Mouse (Mus musculus): ENCODE data around the gene Foxp4.

Foxp4 gene

DNA sequence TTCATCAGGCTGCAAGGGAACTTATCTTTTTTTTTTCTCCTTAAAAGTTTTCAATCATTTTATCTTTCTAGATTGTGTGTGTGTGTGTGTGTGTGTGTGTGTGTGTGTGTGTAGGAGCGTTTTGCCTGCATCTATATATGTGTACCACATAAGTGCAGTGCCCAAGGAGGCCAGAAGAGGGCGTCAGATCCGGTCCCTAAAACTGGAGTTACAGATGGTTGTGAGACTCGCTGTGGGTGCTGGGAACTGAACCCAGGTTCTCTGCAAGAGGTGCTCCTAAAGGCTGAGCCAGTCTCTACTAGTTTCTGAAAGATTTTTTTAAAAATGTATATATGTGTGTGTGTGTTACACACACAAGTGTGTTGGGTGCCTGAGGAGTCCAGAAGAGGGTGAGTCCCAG, 5.0 kb upstream of the Foxp4 start:
- no peak for DNase-seq (ENCODE audit: low read depth)

DNA sequence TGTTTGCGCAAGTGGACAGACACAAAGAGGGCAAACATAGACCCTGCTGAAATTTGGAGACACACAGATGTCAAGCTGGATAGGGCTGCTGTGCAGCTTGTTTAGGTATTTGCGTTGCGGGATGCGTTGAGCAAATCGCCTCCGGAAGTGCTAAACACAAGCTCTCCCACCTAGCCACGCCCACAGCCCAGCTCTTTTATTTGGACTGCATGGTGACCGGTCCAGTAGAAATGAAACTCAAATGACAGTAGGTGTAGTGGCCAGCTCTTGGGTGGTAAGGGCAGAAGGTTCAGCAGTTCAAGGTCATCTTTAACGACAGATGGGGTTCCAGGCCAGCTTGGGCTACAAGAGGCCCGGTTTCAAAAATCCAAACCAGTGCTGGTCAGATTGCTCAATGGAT, 1.5 kb upstream of the Foxp4 start:
- no peak for DNase-seq (ENCODE audit: low read depth)

DNA sequence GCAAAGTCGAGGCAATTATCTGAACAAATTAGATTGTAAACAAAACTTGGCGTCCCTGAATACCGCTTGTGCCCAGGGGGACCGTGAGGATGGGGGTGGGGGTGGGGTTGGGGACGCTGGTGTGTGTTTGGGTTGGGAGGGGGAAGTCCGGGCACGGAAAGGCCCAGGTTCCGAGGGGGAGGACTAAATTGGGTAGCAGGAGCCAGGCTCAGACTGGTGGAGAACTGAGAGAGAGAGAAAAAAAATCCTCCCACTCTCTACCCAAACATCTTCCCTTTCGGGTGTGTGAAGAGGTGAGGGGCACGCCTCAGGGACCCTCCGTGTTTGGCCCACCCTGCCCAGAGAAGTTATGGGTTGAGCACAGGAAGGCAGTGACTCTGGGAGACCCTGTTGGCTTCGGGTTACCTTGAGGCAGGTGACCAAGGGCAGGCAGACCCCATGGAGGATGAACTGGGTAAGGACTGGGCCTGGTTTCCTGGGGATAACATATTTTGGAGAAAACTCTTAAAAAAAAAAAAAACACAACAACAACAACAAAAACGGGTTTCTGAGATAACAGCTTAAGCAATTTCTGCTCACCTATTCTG, 988 bp upstream of the Foxp4 start:
- no peak for DNase-seq (ENCODE audit: low read depth)

DNA sequence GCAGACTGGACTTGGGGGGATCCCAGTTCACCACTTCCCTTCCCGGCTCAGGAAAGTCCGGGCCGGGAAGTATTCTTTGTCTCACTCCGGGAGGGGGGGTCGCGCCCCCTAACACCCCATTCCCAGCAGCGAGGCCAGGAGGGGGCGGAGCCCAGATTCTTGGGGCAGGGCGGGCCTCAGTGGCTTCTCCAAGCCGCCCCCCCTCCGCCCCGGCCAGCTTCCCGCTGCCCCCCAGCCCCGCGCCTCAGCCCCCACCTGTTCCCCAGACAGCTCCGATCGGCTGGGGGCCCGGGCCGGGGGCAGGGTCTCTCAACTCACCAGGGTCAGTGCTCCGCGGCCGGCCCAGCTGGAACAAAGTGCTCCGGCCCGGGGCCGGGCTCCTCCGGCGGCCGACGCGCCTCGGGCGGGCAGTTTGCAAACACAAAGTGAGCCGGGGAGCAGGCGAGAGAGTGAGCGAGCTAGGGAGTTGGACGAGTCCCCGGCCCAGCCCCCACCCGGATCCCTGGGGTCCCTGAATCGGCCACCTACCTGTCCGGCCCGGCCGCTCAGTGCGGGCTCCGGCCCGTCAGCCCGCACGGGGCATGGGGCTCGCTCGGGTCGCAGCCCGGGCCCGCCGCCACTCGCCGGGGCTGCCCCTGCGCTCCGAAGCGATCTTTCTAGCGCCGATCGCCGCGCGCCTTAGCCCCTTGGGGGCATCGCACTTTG, 615 bp downstream of the Foxp4 start:
- DNase-seq (ENCODE audit: low read depth), result peak; percentile 82

DNA sequence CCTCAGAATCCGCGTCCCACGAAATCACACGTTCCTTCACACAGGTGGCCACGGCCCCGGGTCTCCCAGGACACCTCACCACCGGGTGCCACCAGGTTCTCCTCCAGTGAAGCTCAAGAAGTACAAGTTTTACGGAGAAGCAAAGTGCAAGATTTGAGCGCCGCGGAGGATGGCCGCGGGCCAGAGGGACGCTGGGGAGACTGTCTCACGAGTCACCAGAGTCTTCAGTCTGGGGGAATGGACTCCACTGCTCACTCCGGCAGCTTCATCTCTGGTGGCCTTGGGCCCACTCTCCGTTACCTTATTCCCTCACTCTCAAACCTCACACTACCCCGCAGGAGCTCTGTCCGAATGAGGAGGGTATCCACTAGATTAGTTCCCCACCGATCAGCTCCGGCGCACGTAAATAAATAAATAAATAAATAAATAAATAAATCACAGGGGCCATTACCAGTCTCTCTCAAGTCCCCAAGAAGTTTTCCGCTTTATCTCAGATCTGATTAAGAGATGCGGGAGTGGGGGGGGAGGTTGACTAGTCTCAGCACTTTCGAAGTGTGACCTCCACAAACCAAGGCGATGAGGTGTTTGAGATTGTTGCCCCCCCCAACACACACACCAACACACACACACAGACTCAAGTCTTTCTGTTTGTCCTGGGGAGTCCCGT, 1.3 kb downstream of the Foxp4 start:
- DNase-seq (ENCODE audit: low read depth), result peak; percentile 49

DNA sequence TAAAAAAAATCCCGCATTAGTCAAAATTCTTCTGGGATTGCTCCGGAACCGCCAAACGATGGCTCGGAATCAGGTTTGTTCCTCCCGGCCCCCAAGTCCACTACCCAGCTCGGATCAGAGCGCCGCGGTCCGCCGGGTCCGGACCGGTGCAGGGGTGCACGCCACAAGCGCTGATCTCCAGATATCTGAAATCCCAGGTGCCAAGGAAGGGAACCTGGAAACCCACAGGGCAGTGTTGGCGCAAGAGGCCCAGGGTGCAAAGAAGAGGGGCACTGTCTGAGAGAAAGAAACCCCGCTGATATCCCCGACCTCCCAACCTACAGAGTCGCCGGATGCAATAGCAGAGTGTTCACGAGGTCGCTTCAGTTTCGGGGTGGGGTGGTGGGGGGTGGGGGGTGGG, 1.9 kb downstream of the Foxp4 start:
- no peak for DNase-seq (ENCODE audit: low read depth)

DNA sequence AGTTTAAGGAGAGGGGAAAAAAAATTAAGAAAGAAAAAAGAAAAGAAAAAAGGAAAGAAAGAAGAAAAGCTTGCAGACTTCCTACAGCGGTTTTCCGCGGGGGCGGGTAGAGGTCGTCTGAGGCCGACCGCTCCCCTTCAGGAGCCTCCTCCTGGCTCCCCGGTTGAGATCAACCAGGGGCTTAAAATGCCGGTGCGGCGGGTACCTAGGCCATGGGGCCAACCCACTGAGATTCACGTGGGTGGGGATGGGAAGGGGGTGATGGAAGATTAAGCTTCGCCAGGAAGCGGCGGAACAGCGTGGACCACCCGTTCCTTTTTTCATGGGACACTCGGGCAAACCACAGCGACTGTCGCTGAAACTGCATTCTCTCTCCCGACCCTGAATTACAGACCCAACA, 2.3 kb downstream of the Foxp4 start:
- no peak for DNase-seq (ENCODE audit: low read depth)

DNA sequence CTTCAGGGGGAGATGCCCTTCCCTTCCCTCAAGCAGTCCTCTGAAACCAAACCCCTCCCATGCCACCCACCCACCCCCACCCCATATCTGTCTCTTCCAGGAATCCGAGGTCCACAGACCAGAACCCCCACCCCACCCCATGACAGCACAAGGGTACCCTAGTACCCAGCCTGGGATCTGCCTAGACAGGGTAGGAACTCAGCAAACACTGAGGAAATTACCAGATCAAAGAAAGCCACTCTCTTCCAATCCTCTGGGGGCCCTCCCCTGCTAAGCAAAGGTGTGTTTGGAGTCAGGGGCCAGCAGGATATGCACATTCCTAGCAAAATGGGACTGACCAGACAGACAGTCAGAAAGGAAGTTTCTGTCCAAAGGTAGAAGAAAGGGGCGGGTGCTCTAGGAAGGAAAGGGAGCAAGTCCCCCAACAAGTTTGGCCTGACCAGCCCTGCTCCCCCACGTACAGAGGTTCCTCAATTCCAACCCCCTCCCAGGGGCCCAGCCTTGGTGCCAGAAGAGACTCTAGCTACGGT, 3.2 kb downstream of the Foxp4 start:
- DNase-seq (ENCODE audit: low read depth), result no peak

DNA sequence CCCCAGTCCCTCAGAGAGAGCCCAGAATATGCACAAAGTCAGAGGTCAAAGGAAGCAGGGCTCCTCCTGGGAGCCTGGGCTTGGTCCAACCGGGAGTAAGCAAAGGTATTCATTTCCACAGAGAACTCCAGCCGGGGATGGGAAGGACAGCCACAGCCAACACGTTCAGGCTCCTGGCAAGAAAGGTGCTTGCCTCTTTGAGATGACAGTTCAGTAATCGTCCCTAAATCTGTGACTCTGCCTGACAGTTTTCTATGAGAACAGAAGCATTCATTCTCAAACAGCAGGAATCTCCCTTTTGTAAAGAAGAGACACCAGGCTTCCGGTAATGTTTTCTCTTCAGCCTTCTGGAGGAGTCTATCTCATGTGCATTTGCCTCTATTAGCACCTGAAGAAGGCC, 4.6 kb downstream of the Foxp4 start:
- no peak for DNase-seq (ENCODE audit: low read depth)

DNA sequence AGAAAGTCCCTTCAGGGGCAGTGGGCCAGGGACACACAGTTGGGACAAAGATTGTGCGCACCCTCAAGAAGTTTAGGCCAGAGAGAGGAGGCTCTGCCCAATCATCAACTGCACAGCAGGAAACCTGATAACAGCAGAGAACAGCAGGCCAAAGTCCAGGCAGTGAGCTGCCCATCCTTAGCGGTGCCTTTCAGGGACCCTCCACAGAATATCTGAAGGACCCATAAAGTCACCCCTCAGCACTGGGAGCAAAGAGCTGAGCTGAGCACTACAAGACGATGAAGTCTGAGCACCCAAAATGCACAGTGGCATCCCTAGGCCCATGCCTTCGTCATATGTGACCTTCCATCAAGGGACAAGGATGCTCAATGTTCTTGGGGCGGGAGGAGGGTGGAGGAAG, 6.5 kb downstream of the Foxp4 start:
- no peak for DNase-seq (ENCODE audit: low read depth)

DNA sequence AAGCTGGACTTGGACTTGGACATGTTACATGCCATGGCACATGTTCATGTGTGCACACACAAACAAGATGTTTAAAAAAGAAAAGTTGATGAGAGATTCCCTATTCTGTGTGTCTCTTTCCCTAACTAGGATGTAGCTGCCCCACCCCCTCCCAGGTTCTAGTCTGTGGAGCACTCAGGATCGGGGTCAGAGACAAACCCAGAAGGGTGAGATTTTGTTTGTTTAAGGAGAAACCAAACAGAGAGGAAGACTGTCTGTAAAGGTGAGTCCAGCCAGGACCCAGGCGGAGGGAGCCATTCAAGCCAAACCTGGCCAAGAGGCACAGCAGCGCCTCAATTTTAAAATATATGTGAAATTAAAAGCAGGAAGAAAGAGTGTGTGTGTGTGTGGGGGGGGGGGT, 7.2 kb downstream of the Foxp4 start:
- DNase-seq (ENCODE audit: low read depth), result no peak

DNA sequence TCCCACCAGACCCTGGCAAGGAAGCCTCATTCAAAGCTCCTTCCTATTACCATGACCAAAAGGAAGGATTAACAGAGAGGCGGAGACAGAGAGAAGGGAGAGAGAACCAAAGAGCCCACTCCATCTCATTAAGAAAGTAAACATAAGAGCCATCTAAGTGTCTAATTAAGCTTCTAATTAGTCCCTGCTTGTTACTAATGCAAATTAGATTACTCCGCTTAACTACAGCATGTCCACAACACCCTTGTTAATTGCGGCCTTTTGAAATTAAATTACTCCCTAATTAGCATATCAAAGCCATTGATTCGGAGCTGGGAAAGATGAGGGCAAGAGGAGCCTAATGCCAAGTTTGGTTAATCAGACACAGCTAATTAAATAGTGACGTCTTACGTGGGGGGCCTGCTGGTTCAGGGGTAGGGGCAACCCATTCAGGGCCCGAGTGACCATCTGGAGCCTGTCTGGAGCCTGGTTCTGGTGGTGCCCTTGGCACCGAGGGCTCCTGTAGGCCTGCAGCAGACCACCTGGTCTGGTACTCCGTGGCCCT, 9.7 kb downstream of the Foxp4 start:
- no peak for DNase-seq (ENCODE audit: low read depth)

DNA sequence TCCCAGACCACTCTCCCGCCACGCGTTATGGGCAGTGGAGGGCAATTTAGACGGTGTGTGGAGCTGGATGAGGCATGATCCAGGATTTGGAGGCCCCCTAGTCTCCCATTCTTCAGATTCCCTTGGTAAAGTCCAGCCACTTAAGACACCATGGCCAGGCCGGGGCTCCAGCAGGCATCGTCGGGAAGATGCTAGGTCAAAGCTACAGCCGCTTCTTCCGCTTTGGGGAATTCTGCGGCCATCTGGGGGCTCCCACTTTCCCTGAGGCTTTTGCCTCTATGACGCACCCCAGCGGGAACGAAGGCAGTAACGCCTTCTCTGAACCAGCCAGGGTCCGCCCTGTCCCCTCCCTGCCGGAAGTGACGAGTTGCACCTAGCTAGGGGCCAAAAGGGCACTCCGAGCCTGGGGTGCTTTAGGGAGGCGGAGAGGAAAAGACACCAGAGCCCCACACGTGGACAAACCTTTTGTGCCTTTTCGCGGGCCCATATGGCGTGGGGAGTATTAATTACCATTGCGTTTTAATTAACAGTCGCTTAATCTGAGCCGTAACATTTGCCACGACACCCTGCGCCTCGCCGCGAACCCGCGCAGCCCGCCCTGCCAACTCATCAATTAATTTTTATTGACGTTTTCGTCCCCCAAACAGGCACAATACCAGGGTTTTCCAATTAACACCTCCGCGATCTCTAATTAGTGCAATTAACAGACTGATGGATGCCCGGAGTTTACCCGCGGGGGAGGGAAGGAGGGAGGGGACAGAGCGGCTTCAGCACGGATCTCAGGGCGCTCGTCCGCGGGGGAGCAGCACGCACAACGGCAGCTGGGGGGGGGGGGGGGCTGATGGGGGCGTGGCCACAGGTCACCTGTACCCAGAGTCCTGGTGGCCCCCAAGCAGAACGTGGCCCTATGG, 15.1 kb downstream of the Foxp4 start:
- DNase-seq (ENCODE audit: low read depth), result no peak

DNA sequence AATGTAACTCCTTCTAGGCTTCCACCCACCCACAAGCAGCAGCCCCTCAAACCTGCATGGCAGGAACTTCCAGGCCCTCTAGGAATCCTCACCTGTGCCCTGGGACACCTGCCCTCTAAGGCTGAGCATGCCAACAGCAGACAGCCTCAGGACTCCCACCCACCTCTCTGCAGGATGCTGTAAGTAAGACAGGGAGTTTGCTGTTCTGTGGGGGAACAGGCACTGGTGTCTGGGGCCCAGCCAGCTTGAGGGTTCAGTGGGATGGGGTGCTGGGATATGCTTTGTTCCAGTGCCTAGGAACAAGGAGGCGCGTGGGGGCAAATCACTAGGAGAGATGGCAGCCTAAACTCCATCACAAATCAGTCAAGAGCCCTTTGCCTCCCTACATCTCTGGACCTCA, 16.4 kb downstream of the Foxp4 start:
- DNase-seq (ENCODE audit: low read depth), result no peak

DNA sequence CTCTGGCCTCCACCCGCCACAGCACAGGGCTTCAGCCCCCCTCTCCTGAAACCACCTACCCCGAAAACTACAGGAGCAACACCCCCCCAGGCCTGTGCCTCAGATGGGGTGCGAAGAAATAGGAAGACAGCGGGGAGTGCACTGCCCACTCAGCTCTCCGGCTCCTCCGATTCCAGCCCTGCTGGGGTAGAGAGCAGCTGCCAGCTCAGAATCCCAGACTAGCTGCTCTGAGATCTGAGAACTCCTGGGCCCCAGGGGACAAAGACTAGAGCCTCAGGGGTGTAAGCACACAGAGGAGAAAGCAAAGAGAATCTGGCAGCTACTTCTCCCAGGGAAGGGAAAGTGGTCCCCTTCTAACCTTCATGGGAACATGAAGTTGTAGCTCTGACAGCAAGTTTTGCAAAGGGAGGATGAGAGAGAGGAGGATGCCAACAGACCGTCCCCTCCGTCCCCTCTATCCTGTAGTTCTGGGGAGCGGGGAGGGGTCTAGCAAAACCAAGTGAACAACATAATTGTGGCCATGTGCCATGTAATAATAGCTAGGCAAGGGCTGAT, 17.0 kb downstream of the Foxp4 start:
- DNase-seq (ENCODE audit: low read depth), result peak; percentile 12

DNA sequence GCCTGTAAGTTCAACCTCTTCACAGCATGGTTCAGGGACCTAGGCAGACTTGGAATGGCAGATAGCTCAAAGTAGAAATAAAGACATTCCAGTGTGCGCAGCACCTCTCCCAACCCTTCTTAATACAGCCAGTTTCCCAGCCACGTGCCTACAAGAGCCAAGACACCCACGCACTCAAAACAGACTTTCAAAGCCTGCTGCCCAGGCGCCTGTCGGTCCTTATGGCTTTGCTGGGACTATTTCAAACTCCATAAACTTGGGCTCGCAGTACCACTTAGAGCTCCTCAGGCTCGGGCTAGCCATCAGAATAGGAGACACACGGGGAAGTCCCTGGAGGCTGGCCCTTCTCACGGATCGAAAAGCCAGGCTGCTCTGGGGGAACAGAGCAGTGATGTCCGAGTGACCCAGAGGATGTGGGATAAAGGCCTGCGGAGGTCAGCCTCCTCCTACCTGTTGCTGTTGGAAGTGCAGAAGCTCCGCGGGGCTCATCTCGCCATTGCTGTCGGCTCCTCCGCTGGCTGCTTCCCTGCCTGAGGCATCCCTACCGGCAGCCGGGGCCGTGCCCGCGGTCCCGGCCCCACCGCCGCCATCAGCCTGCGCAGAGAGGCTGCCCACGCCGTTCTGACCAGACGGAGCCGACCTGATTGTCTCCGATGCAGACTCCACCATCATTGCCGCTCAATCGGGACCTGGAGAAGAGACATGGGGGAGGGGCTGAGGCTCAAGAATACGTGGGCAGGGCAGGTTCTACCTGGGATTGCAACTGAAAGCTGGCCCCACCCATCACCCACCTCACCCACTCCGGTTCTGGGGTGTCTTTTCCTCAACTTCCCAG, 20.4 kb downstream of the Foxp4 start:
- DNase-seq (ENCODE audit: low read depth), result no peak

DNA sequence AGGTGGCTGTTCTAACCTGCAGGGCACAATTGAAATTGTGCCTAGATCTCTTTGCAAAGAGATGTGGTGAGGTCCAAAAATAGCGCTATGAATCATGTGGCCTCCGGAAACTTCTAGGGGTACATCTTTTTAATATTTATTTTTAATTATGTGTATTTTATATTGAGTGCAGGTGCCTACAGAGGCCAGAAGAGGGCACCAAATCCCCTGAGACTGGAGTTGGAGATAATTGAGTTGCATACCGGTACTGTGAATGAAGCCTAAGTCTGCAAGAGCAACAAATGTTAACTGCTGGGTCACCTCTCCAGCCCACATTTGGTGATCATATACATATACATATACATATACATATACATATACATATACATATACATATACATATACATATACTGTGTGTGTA, 22.7 kb downstream of the Foxp4 start:
- DNase-seq (ENCODE audit: low read depth), result peak; percentile 71

DNA sequence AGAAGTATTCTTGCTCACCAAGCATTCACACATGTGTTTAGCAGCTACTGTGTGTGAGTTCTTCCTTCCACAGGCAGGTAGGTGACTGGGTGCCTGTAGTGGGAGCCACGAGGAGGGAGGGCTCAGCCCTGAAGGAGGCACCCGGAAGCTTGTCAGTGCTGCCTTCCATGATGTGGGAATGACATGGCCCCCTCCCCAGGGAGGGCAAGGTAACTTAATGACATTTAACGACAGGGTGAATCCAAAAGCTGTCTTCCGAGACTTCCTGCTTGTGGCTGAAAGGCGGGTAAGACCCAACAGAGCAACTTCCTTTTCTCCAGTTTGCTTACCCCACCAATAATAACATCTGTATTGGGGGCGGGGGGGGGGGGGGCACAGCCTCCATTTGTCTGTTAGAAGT, 23.7 kb downstream of the Foxp4 start:
- DNase-seq (ENCODE audit: low read depth), result no peak

DNA sequence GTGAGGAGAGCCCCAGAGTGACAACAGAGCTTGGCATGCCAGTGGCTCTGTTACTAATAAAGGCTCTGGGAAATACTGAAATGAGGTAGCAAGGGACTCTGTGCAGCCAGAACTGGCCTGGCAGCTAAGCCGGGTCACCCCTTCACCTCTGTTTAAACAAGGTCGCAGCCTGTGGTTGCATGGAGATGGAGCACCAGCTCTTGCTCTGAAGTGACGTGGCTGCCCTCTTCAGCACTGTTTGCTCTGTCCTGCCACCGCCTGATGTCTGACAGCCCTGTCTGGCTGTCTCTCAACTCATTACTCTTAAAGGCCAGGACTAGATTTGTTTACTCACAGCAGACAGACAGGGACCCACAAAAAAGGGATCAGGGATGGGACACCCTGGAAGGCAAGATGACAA, 25.3 kb downstream of the Foxp4 start:
- no peak for DNase-seq (ENCODE audit: low read depth)

DNA sequence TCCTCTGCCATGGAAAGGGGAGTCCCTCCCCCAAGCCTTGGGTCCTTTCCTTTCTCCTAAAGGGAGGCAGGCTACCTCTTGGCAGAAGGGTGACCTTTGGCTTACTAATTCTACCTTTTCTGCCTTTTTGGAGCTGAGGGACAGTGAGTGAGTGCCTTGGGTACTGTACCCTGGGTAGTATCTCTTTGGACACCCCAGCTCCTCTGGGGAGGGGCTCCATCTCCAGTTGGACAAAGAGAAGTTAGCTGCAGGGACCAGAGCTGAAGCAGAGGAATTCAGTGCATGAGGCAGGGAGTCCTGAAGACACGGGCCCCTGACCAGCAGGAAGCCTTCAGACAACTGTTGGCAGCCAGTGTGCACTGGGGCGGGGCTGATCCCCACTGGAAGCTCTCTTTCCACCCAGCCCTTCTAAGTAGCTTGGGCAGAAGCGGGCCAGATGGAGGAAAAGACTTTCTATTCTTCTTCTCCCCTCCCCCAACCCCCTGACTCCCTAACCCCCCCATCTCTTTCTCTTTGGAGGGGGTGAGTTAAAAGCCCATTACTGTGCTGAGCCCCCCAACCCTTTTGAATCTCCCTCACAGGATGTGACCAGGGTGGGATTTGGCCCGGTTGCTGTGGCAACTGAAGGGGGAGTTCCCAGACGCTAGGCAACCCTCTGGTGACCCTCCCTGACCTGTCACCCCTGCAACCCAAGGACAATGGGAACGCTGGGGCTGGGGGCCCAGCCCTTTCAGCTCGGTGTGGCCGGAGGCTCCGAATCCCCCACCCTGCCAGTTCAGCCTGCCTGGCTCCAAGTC, 26.3 kb downstream of the Foxp4 start:
- DNase-seq (ENCODE audit: low read depth), result peak; percentile 15

Data from NIH3T3 (cell line).